Mouse (Mus musculus): Measurements from ENCODE around the gene Bsnd. TPM values are rescaled to one million over a fixed set of nuclear protein-coding genes. Genes with fewer than 3 reads are reported as not detected.

Gene Bsnd
- total RNA-seq (2021): not detected
- long read RNA-seq, experiment 1: 0 reads
- long read RNA-seq, experiment 2, partial matches to known transcripts: 0 of 6 reads
- long read RNA-seq, experiment 2, other reads (novel, unspliced or antisense): 2 of 6 reads

DNA sequence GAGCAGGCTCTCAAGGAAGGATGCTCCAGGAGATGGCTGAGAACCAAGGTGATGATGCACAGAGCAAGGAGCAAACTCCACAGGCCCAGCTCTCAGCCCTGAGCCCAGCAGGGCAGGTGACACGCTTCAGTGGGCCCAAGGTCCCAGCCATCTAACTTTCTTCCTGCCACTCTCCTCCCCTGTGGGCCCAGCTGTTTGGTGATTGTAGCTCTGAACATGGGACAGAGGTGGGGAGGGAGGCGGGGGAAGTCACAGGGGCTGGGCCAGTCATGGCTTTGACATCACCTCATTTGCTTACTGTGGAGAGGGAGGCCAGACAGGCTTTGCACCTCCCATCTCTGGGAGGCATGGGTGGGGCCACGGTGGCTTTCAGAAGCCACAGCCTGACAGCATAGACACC is at the start of gene Bsnd:
TSS of gene Bsnd (minus strand) at position 168 of the 400 bp plus-strand sequence.
- DNase-seq: no peak

DNA sequence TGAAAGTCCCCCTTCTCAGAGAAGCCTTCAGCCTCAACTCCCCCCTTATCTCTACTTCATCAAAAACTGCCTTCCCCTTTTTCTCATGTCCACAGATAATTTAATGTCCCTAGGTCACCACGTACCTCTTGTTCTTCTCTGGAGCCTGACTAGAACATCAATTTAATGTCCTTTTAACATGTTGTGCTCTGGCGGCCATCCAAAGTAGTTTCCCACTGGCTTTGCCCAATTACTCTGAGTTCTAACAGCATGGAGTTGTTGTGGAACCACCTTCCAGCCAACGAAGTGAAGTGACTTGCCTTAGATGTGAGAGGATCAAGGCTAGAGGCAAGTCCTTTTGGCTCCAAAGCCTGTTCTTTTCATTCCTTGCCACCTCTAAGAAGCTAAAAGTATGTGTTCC is 49.4 kb upstream of the Bsnd start:
- no peak for DNase-seq

DNA sequence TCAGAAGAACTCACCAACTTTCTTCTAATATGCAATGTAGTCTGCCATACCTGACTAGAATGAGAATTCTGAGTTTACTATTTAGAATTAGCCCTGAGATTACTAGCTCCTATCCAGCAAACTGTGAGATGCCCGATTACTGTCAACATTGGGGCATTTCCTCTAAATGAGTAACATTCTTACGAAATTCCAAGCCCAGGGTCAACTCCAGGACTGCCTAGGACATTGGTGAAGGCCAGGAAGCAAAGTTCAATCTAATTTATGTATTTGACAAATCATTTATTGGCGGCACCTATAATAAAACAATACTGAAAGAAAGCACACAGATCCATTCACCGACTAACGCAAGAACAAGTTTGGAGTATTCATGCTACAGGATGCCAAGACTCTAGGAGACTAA is 47.7 kb upstream of the Bsnd start:
- DNase-seq: no peak

DNA sequence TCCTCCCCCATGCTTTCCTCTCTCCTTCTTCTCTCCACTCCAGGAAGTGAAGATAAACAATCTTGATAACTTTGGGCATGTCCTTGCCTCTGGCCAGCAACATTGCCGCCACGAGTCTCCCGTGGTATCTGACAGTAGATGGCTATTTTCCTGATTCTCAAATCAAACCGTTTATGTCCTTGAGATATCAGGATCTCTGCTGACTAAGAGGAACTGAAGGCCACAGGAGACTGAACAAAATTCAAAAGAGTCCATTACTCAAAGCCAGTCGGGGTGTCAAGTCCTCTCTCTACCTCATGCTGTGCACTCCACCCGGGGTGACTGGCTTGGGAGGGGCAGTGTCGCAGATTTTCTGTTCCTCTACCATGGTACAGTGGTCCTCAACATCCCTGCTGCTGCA is 42.2 kb upstream of the Bsnd start:
- peak; percentile 35 for DNase-seq

DNA sequence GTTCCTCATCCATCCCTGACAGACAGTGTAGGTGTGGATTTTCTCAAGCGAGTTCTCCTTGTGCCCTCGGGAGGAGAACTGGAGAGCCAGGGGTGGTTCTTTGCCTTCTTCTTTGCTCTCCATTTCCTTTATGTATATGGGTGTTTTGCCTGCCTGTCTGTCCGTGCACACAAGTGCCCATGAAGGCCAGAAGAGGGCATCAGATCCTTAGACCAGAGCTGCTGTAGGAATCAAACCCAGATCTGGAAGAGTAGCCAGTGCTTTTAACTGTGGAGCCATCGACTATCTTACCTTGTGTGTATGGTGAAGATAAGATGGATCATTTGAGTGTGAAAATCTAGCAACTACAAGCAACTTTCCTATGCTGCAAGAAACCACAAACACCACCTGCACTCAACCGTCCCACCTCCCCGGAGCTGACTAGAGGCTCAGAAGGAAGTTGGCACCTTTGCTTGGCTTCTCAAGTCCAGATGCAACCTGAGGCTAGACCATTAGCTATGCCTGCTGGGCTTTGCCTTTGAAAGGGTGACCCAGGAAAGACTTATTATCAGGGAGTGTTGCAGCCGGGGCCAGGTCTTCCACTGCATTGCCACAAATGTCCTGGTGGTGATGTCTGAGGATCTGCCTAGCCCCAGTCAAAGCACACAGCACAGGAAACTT is 41.5 kb upstream of the Bsnd start:
- no peak for DNase-seq

DNA sequence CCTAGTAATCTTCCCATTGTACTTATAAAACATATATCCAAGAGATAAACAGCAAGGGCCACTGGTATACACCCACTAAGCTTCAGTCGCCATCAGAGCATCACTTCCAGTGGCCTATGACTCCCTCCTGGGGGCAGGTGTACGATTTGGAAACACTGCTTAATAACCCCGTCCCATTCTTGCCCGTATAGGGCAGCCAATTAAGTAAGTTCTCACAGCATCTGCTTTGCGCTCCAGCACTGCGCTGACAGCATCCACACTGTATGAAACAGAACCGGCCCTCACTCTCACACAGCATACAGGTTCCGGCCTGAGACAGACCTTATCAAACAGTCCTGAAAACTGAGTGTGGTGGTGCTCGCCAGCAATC is 38.0 kb upstream of the Bsnd start:
- no peak for DNase-seq

DNA sequence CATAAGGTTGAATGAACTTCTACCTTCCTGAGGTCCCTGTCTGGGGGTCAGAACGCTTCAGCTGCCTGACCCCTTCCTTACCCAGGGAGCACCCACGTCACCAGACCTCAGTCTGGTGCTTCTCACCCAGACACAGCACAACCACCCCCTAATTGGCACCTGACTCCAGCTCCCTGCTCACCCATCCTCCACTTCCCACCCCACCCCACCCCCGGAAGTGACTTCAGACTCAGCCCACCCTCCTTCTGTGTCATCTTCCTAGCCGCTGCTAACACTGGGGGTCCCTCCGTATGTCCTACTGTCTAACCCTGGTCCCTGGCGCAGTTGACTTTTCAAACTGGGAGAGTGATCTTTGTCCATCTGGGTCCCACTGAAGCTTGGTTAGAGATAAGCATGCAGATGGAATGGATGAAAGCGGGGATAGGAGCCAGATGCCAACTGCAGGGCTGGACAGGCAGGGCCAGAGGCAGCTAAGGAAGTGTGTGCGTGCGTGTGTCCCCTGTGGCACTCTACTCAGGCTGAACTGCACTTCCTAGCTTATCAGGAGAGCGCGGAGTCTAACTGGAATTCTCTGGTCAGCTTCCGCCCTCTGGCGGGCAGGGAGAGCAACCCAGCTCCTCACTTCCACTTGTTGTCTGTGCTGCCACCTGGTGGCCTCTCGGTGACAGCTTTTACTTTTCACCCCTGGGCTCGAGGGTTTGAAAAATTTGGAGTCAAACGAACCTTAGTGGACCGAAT is 37.5 kb upstream of the Bsnd start:
- peak; percentile 93 for DNase-seq

DNA sequence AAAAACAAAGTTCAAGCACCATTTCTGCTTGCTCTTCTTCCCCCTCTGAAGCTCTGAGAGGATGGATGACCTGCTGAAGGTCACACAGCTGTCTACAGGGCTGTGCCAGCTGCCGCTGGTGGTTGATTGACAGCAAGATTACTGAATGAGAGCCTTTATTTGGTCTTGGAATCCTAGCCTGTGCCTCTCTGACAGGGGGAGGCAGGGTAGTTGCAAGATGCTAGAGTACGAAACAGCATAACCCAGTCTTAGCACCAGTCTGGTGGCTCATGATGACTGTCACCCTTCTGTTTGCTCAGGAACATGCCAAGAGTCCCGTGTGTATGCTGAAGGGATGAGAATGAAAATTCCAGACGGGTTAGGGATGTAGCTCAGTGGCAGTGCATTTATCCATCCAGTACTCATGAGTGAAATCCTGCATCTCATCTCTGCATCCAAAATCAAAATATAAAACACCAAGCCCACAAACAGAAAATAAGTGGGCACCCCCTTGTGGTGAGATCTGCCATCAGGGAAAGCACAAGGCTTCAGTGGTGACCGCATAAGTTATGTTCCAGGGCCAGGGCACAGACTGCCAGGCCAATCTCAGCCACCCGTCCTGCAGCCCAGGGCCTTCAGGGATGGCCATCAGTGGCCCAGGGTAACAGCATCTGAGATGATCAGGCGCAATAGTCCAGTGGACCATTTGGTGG is 35.9 kb upstream of the Bsnd start:
- no peak for DNase-seq

DNA sequence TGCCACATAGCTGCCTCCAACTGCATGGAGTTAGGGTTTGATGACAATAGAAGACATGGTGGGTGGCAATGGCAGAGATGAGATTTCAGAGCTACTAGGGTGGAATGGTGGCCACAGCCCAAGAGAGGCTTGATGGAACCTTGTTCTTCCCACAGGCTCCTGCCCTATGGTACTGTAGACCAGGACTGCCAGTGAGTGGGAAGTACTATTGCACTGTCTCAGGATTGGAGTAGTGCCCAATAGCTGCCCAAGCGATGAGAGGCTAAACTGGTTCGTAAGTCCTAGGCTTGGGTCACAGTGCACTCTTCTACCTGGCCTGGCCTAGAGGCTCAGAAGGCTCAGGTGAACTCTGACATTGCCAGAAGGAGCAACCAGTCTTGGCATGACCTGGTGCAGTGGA is 32.9 kb upstream of the Bsnd start:
- DNase-seq: no peak

DNA sequence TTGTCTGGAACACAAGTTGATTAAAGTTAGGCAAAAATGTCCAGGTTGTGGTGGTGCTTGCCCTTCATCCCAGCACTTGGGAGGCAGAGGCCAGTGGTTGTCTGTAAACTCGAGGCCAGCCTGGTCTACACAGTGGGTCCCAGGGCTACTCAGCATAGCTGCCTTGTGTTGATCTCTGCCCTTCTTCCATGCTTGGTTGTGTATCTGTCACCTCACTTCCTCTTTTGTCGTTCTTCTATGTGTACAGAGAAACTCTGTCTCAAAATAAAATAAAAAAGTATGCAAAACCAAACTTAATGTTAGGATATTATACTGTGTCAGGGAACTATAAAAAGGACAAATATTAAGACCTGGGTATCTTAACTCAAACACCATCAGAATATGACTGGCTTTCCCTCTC is 32.0 kb upstream of the Bsnd start:
- DNase-seq: no peak

DNA sequence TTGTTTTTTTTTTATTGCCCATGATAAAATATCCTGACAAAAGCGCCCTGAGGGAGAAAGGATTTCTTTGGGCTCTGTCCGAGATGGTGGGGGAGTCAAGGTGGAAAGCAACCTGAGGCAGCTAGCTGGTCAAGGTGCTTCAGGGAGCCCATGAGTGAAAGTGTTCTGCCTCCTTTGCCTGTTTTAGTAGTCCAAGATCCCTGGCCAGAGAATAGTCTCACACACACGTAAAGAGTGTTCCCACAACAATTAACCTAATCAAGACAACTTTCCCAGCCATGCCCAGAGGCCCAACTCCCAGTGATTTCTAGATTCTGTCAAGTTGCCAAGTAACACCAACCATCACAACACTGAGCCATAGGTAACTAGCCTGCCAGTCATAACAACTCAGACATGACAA is 30.5 kb upstream of the Bsnd start:
- DNase-seq: no peak

DNA sequence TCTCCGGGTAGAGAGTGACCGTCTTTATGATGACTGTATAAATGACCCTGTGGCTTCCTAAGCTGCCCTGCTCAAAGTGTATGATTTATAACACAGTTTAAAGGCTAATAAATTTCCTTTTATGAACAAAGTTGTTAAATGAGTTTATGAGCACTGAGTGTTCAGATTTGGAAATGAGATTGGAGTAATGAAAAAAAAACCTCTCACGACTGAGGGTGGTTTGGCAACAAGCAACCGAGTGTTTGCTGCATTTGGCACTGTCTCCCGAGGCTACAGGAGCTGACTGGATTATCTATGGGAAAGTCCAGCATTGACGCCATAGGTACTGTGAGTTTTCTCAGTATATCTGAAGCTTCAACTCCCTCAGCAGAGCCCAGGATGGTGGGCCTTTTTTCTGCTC is 22.5 kb upstream of the Bsnd start:
- DNase-seq: no peak

DNA sequence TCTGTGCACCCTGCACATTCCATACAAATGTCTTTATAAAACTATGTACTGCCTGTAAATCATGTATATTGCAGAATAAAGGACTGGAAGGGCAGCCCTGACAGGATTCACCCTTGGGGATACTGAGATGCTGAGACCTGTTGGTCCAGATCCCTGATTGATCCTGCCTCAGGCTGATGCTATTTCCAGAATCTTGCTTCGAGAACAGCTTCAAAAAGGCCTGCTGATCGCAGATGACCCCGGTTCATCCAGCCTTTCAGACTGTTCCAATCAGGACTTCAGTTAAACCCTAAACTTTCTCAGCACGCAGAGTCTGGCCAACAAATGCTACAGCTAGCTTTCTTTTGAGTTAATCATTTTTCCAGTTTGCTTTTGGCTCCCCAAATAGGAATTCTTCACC is 17.8 kb upstream of the Bsnd start:
- no peak for DNase-seq

DNA sequence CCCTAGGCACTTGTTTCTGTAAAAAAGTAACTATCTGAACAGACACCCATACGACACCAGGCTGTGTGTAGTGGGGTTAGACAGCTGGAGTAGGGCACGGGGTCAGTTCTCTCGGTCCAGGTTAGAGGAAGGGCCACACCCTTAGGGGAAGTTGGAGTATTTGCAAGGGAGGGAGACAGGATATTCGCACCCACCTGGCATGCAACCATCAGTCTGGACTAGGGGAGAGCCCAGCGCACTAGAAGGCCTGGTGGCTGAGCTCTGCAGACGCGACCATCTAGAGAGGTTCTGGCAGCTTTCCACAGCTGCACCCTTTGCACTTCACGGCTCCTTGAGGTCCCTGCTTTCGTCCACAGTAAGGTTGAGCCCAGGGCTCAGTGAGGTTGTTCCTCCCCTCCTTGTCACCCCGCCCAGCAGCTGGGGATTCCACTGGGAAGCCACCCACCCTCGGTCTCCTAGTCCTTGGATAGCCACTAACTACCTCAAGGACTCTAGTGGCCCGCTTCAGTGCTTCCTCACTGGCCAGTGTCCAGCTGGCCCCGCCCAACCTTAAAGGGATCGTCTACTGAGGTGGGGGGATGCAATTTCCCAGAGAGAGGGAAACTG is 13.5 kb upstream of the Bsnd start:
- no peak for DNase-seq

DNA sequence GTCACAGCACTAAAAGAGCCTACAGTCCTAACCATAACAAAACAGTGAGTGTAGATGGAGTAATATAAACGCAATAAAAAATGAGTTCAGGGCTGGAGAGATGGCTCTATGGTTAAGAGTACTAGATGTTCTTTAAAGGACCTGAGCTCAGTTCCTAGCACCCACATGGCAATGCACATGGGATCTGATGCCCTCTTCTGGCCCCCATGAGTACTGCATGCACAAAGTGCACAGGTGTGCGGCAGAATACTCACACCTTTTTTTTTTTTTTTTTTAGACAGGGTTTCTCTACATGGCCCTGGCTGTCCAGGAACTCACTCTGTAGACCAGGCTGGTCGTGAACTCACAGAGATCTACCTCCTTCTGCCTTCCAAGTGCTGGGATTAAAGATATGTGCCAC is 11.5 kb upstream of the Bsnd start:
- no peak for DNase-seq

DNA sequence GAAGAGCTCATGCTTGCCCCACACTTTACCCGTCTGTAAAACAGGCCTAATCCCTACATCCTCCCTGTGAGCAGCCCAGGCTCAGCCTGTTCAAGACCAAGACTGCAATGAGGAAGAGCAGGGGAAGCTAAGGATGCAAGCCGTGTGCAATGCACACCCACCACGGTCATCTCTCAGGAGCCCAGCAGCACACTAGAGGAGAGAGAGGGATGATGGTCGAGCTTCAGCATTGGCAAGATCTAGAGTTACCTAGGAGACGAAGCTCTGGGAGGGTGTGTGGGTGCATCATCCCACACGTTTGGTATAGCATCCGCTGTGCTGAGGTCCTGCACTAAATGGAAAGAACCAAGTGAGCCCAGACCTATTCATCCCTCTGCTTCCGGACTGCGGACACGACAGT is 8.0 kb upstream of the Bsnd start:
- no peak for DNase-seq

DNA sequence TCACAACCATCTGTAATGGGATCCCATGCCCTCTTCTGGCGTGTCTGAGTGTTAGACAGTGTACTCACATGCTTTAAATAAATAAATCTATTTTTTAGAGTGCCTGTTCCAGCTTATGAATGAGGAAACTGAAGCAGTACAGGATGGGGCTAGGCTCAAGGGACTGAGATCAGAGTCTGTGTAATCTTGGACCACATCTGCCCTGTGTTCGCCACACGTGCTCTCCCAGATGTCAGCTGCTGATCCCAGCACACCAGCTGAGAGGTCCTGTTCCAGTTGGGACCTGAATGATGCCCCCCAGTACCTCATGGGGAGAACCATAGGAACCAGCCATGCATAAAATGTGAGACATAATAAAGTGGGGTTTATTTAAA is 6.4 kb upstream of the Bsnd start:
- no peak for DNase-seq

DNA sequence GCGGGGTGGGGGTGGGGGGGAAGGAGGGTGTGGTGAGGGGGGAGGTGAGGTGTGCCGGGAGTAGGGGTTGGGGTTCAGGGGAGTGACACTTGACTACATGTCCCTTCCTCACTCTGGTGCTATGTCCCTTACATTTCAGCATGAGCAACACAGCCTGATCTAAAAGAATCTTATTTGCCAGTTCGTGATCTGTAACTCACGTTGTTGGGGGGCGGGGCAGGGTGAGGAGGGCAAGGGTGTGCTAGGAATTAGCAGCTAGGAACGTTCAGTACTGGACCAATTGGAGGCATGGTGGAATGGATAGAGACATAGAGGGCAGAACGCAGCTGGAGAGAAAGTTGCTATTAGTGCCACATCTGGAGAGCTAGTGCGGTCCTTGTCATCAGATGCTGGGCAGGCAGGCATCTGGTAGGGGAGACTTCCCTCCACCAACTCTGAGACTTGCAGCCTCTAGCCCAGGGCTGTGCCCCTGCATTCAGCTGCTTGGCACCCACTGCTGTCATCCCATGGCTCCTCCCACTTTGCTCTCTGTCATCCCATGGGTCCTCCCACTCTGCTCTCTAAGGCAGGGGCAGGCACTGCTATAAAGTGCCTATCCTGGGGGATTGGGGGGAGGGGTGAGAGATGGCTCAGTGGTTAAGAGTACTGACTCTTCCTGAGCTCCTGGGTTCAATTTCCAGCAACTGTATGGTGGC is 5.8 kb upstream of the Bsnd start:
- no peak for DNase-seq

DNA sequence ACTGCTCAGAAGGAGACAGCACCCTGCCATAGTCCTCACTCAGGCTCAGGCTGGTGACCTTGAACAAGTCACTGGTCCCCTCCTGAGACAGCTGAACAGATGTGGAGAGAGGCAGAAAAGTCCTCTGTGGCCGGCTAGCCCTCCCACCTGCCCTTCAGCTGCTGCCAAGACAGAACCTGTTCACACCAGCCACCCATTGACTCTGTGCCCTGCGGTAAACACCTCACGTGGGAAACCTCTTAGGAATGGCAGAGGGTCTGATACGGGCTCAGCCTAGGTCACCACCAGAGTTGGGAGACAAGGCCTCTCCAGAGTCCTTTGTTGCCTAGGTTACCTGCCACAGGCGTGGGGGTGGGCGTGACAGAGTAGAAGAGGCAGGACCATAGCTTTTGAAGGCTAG is 4.8 kb upstream of the Bsnd start:
- DNase-seq: no peak

DNA sequence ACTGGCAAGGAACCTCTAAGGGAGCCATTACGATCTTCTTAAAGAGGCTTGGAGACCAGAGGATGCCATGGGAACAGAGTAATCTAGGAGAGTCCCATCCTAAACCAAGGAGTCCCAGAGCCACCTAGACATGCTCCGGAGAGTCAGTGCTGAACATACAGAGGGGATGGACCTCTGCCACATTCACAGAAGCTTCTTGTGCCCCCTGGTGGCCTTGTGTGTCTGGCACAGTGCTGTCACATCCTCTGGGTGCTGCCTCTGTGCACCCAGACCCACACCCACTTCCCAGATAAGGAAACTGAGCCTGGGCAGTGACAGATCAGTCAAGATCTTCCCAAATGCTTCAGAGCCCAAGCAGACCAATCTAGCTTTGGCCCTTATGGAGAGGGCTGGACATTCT is 1.6 kb upstream of the Bsnd start:
- peak; percentile 35 for DNase-seq

DNA sequence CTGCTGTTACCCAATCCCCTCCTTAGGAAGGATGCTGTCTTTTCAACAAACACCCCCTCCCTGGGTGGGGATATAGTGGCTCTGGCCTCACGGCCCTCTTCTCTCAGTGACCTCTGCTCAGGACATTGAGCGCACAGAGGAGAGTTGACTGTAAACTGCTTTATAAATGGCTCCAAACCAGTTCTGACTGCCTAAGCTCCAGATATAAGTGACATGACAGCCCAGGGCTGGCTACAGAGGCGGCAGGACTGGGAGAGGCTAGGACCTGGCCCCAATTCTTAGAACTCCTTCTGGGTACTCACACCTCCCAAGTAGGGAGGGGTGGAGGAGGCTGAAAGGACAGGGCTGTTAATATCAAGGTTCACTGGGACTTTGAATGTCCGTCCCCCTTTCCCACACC is 1.5 kb downstream of the Bsnd start:
- DNase-seq: no peak

DNA sequence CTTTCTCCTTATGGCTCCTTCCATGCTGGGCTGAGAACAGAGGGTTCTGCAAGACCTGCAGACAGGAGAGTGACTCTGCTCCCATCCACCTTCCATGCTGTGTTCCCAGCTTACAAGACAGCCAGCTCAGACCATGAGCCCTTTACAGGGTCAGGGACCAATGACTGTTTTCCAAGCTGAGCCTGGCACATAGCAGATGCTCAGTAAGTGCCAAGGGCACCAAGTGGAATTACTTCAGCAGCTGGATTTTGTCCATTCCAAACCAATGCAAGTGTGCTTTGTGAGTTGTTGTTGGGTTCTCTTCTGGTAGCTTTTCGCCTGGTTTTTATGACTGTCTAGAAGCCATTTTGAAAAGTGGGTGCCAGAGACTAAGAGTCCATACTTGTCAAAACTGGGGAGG is 8.3 kb downstream of the Bsnd start:
- DNase-seq: peak; percentile 15

All from adrenal gland, postnatal 10 days (tissue).